Mouse (Mus musculus) stomach, postnatal 0 days (tissue): Measurements from ENCODE around the gene Adprhl1.

Experiments
- CTCF ChIP-seq: IDR thresholded peaks from 2 replicates; pipeline ENCODE4 v1.5.1; 2016; ENCODE audit warnings: antibody characterized with exemption, low read depth, mild to moderate bottlenecking, moderate library complexity
- EP300 ChIP-seq: optimal IDR thresholded peaks from 2 replicates; pipeline ENCODE3; 2016; ENCODE audit warnings: antibody characterized with exemption

DNA sequence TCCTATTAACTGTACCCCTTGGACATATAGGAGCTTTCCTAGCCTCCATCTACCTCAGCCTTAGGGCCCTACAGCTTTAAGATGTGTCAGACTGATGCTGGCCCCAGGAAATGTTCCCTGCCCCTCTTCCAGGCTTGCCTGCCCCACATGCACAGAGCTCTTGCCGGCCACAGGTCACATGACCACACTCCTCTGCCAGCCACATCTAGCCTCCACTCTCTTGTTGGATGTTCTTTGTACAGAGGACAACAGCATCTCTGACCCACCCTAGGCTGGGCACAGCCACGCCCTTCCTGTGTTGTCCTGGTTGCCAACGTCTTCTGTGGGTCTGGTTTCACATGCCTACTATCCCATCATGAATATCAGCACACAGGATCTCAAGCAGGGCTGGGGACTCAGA, 26.8 kb downstream of the Adprhl1 start:
- TF ChIP-seq CTCF (no peak), EP300 (no peak)
